Mouse (Mus musculus): ENCODE results near the gene Crisp1.

Crisp1 gene

DNA sequence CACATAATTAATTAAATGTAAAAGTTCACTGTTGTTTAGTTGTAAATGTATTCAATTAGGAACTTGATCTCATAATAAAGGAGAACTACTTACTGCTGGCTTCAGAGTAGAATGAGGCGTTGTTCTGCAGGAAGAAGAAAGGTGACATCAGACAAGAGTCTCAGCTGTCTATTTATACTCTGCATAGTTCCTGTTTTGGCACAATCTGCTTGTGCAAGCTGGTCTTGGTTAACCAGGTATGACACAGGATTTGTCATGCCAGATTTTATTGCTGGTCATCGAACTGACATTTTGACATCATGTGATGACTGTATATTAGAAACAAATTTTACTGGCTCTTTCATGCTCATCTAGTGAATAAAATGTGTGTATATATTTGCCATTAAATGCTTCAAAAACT, at the start of gene Crisp1:
Gene Crisp1, minus strand, starts transcription at position 146 of the 400 bp plus-strand sequence.
- no peak for DNase-seq (ENCODE audit: low spot score in 2 of 2)

- no peak for DNase-seq (ENCODE audit: low spot score in 2 of 2)
Observed at GRCm38 (mm10) chr17:40342497-40343009, 23.5 kb upstream of the Crisp1 start.

GRCm38 (mm10) chr17:40285435-40285834, 33.6 kb downstream of the Crisp1 start:
- DNase-seq (ENCODE audit: low spot score in 2 of 2): no peak

GRCm38 (mm10) chr17:40275519-40275918, 43.5 kb downstream of the Crisp1 start:
- DNase-seq (ENCODE audit: low spot score in 2 of 2): no peak

- DNase-seq (ENCODE audit: low spot score in 2 of 2): no peak
Observed at GRCm38 (mm10) chr17:40274906-40275470, 44.0 kb downstream of the Crisp1 start.

DNA sequence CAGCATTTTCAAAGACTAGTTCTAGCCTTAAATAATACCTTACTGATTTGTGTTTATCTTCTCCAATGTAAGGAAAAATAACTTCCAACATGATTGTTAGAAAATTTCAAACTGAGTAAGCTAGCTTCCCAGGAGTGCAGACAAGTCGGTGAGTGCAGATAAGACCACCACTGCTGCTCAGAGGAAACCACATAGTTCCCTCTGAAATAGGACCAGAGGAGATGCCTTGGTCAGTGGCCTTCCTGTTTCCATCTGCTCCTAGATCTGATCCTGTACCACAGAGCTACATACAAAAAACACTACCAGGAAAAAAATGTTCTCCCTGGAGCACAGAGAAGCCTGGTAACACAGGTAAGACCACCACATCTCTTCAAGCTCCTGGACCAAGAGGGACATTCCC, 66.5 kb downstream of the Crisp1 start:
- DNase-seq (ENCODE audit: low spot score in 2 of 2): no peak
